Mouse (Mus musculus): Measurements from ENCODE around the gene Rnf32.

The Rnf32 gene

GRCm38 (mm10) chr5:29195570-29196263 lies at the start of gene Rnf32:
Gene Rnf32 (plus strand): TSS chr5:29195992.
- peak; percentile 83 to 90 for DNase-seq (ENCODE audit: low spot score in 2 of 2)

DNA sequence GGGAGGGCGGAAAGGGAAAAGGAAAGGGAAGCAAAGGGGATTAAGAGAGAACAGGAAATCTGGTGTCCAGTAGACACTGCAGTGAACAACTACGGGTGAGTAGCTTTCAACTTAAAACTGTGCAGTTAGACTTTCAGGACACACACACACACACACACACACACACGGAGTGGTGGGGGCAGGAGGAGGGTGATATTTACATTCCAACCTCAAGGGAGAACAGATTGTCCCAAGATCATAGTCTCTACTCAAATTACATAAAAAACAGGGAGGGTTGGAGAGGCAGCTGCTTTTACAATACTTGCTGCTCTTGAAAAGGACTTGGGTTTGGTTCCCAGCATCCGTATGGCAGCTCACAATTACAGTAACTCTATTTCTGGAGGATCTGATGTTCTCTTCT lies 45.6 kb upstream of the Rnf32 start:
- DNase-seq (ENCODE audit: low spot score in 2 of 2): no peak

- no peak for DNase-seq (ENCODE audit: low spot score in 2 of 2)
Observed at GRCm38 (mm10) chr5:29159849-29160248, 35.9 kb upstream of the Rnf32 start.

- no peak for DNase-seq (ENCODE audit: low spot score in 2 of 2)
Observed at GRCm38 (mm10) chr5:29166947-29167346, 28.8 kb upstream of the Rnf32 start.

GRCm38 (mm10) chr5:29170193-29170592 lies 25.6 kb upstream of the Rnf32 start:
- DNase-seq (ENCODE audit: low spot score in 2 of 2): no peak

DNA sequence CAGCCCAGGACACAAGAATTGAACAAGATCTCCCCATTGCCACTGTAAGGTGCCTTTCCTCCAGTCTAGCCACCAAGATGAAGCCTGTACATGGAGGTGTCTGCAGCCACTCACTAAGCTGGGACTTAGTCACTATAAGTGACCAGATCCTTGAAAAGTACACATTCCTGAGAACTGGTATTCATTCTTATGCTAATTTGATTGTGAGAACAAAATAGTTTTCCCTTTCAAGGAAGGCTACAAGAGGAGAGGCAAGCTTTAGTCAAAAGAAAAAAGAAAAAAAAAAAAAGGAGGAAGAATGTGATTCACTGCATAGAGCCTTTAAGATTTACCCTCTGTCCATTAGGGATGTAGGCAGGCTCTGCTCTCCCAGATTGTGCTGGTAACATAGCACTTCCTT lies 24.6 kb upstream of the Rnf32 start:
- DNase-seq (ENCODE audit: low spot score in 2 of 2): no peak

GRCm38 (mm10) chr5:29186798-29187197 lies 9.0 kb upstream of the Rnf32 start:
- DNase-seq (ENCODE audit: low spot score in 2 of 2): no peak

DNA sequence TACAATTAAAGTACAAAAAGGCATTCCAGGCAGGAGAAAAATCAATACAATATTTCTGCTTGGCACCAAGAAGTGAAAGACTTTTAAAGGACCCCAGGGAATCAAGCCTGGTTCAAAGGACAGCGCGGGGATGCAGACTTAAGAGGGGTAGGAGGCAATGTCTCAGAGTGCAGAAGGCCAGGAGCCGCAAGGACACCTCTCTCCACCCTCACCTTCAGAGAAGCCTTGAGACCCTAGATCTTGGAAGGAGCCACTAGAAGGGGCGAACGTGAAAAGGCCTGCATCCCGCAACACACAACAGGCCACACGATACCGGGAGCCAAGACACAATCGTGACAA lies 592 bp upstream of the Rnf32 start:
- no peak for DNase-seq (ENCODE audit: low spot score in 2 of 2)

- DNase-seq (ENCODE audit: low spot score in 2 of 2): no peak
Observed at GRCm38 (mm10) chr5:29196264-29196658, 469 bp downstream of the Rnf32 start.

- DNase-seq (ENCODE audit: low spot score in 2 of 2): no peak
Observed at GRCm38 (mm10) chr5:29197187-29197586, 1.4 kb downstream of the Rnf32 start.

DNA sequence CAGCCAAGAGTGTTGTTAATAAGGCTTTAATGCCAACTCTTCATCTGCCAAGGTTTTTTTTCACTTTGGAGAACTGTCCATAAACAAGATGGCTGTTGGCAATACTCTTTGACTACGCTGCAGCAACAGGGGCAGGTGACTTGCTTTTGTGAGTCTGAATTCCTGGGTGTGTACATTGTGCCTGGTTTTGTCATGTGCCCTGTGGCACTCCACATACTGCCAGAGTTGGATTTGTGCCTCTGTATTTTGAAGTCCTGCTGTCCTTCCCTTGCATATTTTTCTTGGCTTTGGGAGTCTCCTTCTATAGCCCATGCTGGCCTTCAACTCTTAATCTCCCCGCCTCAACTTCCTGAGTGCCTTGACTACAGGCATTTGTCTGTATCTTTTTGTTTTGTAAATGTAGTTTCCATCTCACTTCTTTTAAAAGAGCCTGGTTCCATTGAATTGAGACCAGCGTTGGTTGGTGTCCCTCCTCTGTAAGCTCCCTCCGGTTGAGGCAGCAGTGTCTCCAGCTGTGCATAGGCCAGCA lies 3.2 kb downstream of the Rnf32 start:
- no peak for DNase-seq (ENCODE audit: low spot score in 2 of 2)

DNA sequence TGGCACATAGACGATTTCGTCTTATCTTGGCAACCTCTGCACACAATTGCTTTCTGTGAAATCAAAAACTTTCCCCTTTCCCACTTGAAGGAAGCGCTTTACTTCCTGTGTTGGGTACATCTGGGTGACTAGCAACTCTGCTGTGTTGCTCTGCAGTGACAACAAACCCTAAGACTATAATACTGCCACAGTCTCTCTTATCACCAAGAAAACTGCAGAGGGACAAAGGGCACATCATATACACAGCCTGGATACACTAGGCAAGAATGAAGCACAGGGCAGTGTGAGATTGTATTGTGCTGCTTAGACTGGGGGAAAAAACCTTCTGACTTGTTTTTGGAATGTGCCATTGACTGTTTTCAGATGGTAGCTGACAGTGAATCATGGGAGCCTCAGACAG lies 4.1 kb downstream of the Rnf32 start:
- DNase-seq (ENCODE audit: low spot score in 2 of 2): no peak

- DNase-seq (ENCODE audit: low spot score in 2 of 2): no peak
Observed at GRCm38 (mm10) chr5:29205690-29206089, 9.9 kb downstream of the Rnf32 start.

DNA sequence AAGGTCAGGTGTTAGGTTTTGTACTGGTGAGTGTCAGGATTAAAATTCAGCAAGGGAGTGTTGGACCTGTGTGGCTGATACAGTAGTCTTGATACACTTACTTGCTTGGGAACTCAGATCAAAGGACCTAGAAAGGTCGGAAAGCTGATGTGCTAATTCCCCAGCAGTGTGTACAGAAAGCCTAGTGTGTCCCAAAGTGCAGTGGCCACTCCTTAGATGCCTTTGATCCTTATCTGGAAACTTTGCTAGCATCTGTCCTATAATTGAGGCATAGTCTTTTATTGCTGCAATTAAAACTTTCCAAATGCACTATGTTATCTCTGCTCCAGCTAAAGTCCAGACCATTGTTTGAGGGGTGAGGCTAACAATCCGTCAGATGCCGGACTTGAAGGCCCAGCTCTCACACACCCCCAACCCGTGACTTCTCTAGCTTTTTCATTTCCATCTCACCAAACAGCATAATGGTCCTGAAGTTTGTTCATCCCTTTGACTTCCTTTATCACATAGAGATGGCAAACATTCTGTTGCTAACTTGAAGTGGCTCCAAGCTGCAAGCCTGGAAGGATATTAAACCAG lies 16.3 kb downstream of the Rnf32 start:
- DNase-seq (ENCODE audit: low spot score in 2 of 2): no peak

GRCm38 (mm10) chr5:29217997-29218396 lies 22.2 kb downstream of the Rnf32 start:
- no peak for DNase-seq (ENCODE audit: low spot score in 2 of 2)

GRCm38 (mm10) chr5:29224089-29224488 lies 28.3 kb downstream of the Rnf32 start:
- no peak for DNase-seq (ENCODE audit: low spot score in 2 of 2)

DNA sequence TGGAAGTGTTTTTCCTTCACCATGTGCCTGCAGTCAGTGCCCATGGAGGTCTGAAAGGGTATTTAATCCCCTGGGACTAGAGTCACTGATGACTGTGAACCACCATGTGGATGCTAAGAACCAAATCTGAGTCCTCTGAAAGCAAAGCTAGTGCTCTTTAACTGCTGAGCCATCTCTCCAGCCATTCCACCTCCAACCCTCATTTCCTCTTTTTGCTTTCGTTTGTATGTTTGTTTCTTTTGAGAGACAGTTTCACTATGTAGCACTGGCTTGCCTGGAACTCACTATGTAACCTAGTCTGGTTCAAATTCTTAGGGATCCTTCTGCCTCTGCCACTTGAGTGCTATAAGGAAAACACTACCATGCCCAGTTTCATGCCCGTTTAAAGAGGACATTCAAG lies 34.7 kb downstream of the Rnf32 start:
- DNase-seq (ENCODE audit: low spot score in 2 of 2): no peak

DNA sequence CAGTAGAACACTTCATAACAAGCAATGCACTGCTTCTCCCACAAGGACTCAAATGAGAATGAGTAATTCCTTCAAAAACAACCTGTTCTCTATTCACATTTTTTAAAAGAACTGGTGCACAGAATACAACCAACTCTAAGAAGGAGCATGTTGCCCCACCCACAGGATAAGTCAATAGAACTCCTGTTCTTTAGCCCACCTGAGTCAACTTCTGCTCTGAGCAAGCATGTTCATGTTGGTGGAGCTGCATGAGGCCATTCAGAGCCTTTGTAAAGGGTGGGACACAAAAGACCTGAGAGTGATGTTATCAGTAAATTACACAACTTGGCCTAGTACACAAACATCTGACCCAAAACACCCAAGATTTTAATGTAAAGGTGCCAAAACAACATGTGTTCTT lies 42.6 kb downstream of the Rnf32 start:
- no peak for DNase-seq (ENCODE audit: low spot score in 2 of 2)

DNA sequence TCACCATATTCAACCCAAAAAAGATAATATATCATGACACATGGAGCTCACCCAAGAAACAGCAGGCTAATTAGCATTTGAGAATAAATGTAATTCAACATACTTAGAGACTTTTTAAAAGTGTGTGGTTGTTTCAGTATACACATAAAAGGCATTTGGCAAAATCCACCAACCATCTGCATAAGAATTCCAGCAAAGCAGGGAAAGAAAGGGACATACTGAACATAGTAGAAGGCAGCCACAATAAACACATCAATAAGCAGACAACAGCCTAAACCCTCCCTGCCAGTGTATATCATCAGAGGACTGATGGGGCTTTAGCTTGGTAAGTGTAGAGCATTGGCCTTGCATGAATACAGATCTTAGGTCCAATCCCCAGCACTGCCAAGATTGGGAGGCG lies 49.0 kb downstream of the Rnf32 start:
- no peak for DNase-seq (ENCODE audit: low spot score in 2 of 2)

DNA sequence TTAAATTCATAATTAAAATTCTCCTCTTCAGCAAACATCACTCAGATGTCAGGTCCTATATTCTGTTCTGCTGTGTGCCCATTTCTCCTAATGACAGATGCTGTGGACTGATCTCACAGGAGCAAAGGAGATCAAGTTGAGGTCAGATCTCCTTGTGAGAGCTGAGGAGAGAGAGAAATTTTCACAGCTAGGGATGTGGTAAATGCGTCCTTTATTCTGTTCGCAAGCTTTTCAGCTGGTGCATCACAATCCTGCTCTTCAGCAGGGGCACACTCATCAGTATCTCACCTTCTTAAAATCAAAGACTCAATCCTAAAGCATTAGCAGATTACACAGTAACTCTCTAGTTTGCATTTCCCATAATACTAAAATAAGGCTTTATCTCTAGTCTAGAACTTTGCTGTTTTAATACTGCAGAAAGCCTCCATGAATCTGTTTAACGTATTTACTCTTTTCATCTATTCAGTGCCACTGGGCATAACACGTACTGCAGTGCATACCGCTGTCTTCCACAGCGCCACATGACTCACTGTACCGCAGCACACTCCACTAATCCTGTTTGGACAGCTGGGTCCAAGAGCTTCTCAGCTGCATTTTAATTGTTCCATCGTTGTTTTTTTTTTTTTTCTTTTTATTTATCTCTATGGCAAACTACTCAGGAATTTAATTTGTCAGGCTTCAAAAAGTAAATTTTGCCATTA lies 55.2 kb downstream of the Rnf32 start:
- no peak for DNase-seq (ENCODE audit: low spot score in 2 of 2)

GRCm38 (mm10) chr5:29251496-29251873 lies 55.7 kb downstream of the Rnf32 start:
- no peak for DNase-seq (ENCODE audit: low spot score in 2 of 2)

- no peak for DNase-seq (ENCODE audit: low spot score in 2 of 2)
Observed at GRCm38 (mm10) chr5:29253876-29254275, 58.1 kb downstream of the Rnf32 start.

GRCm38 (mm10) chr5:29270879-29271278 lies 75.1 kb downstream of the Rnf32 start:
- DNase-seq (ENCODE audit: low spot score in 2 of 2): no peak

Measured in frontal cortex, postnatal 36 days (tissue).